Mouse (Mus musculus) heart, postnatal 0 days (tissue): ENCODE data around the gene Avpi1. TPM values are rescaled to one million over a fixed set of nuclear protein-coding genes. Genes with fewer than 3 reads are reported as not detected.
"Not testable (repeated sequence)": the region's sequence is repeated elsewhere in the genome, so short reads cannot be mapped to it uniquely, and the experiment has no call there.

Experiments
- ATAC-seq: fragments of 200-750 bp; cut with Nextera tagmentation; 2 replicates; pipeline ENCODE4 v1.8.0; 2017; ENCODE audit warnings: low read depth, moderate number of reproducible peaks, moderate library complexity; ENCODE audit not compliant: insufficient read depth
- DNase-seq: peaks from one replicate; pipeline ENCODE4 v3.0.0-alpha.2; 2016; ENCODE audit warnings: low spot score
- H3K27ac ChIP-seq: fragments of 300-500 bp; sonication (generic); 2 replicates; pipeline ENCODE4 v1.5.1; 2014; ENCODE audit warnings: low read depth, mild to moderate bottlenecking
- H3K27me3 ChIP-seq: fragments of 300-500 bp; sonication (generic); 2 replicates; pipeline ENCODE4 v1.6.1; 2014; ENCODE audit warnings: low read length, mixed read lengths; ENCODE audit not compliant: control insufficient read depth, insufficient read depth
- H3K36me3 ChIP-seq: fragments of 300-500 bp; sonication (generic); replicated peaks from 2 replicates; pipeline ENCODE4 v1.6.1; 2014; ENCODE audit warnings: low read length, mixed read lengths; ENCODE audit not compliant: control insufficient read depth, insufficient read depth
- H3K4me1 ChIP-seq: fragments of 300-500 bp; sonication (generic); 2 replicates; pipeline ENCODE4 v1.6.1; 2014; ENCODE audit warnings: antibody characterized with exemption; ENCODE audit not compliant: control insufficient read depth, insufficient read depth
- H3K4me2 ChIP-seq: fragments of 300-500 bp; sonication (generic); 2 replicates; pipeline ENCODE4 v1.6.1; 2014; ENCODE audit warnings: low read depth, mild to moderate bottlenecking, low read length, moderate library complexity
- H3K4me3 ChIP-seq: fragments of 300-500 bp; sonication (generic); 2 replicates; pipeline ENCODE4 v1.5.1; 2014; ENCODE audit warnings: low read depth, low read length
- H3K9ac ChIP-seq: fragments of 300-500 bp; sonication (generic); replicated peaks from 2 replicates; pipeline ENCODE4 v1.6.1; 2014; ENCODE audit warnings: low read depth, low read length, mixed read lengths
- H3K9me3 ChIP-seq: fragments of 300-500 bp; sonication (generic); replicated peaks from 2 replicates; pipeline ENCODE4 v1.6.1; 2016; ENCODE audit warnings: low read length; ENCODE audit not compliant: control insufficient read depth
- CTCF ChIP-seq: IDR thresholded peaks from 2 replicates; pipeline ENCODE4 v1.5.1; 2016; ENCODE audit warnings: antibody characterized with exemption, control low read depth, low read depth
- EP300 ChIP-seq: IDR thresholded peaks from 2 replicates; pipeline ENCODE4 v1.6.1; 2016; ENCODE audit warnings: antibody characterized with exemption, low read depth
- WGBS: fragments of 180-500 bp; shearing (Covaris S2); extraction: QIAGEN DNeasy Blood & Tissue Kit; methylation state at CpG from one replicate; pipeline ENCODE4 v1.1.7; 2014; 5-methylcytosine and 5-hydroxymethylcytosine counted together
- polyA plus RNA-seq: library from polyadenylated mRNA; unstranded; fragments of >200 nt; fragmentation: Nextera tagmentation; extraction: Ambion mirVana; gene quantifications from 2 replicates; pipeline ENCODE4 v1.2.1, GENCODE M21; 2015
- total RNA-seq: library from RNA; depleted of rRNA; stranded (reverse); fragments of >200 nt; gene quantifications from 2 replicates; pipeline ENCODE4 v1.2.3, GENCODE M21; 2014; ENCODE audit warnings: low replicate concordance

Gene Avpi1
- total and polyA plus RNA-seq, 2 experiments from 2014 or later, result 39.9 to 46.0 TPM

- H3K4me3 ChIP-seq, result peak overlapping the region; percentile 90
- H3K27ac ChIP-seq, result peak overlapping the region; percentile 93
- ATAC-seq (peak; percentile 43), DNase-seq (peak; percentile 30)
- peak overlapping the region; percentile 77 for H3K4me2 ChIP-seq
- no peaks in the 10 kb centered on the region for H3K27me3 ChIP-seq
- 0% methylated on average over 49 of the region's 52 CpGs for WGBS
- H3K9ac ChIP-seq, result peak overlapping the region; percentile 90
- H3K36me3 ChIP-seq, result peaks cover 13% of the 10 kb centered on the region
- TF ChIP-seq EP300 (no peak), CTCF (no peak)
- no peaks in the 10 kb centered on the region for H3K9me3 ChIP-seq
- H3K4me1 ChIP-seq, result peaks cover 16% of the 10 kb centered on the region
Observed at GRCm38 (mm10) chr19:42090637-42091141, 38.2 kb downstream of the Avpi1 start.

DNA sequence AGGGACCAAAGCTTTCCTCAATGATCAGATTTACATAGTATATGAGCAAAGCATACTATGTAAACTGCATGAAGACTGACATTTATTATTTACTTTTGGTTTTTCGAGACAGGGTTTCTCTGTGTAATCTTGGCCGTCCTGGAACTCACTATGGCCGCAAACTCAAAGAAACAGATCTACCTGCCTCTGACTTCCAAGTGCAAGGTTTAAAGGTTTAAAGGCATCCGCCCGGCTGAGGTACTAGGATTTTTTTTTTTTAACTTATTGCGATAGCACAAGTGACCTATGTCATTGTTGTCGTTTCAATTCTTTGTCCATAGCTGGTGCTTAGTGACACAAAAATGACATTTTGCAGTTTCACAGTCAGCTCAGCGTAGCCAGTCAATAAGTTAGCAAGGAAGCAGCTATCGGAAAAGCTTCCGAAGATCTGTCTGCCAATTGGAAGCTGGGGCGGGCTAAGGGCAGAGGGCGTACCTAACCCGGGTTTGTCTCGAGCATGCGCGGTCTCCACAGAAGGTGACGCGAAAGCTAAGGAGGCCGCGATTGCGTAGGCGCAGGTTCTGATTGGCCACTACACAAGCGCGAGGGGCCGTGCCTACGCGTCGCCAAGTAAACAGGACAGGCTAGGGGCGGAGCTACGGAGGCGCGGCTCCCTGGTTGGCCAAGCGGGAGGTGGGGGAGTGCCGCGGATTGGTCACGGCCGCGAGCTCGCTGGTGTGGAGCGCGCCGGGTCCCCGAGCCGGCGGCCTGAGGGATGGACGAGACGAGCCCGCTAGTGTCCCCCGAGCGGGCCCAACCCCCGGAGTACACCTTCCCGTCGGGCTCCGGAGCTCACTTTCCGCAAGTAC, 38.9 kb downstream of the Avpi1 start, which contains the start of gene Pi4k2a:
Pi4k2a (plus strand) TSS at position 723 of the 848 bp plus-strand sequence.
- under 1% methylated on average over 51 of the region's 55 CpGs for WGBS
- Histone ChIP-seq H3K4me3 (peak within 1 kb of the TSS; percentile 90), H3K4me1 (peaks cover 16% of the 10 kb centered on the region), H3K36me3 (peaks cover 10% of the 10 kb centered on the region), H3K9me3 (no peaks in the 10 kb centered on the region), H3K4me2 (peak within 1 kb of the TSS; percentile 77), H3K9ac (peak within 1 kb of the TSS; percentile 90), H3K27ac (peak within 1 kb of the TSS; percentile 93), H3K27me3 (no peaks in the 10 kb centered on the region)
- 0 out of 2 replicates have a peak, but pooled peaks have one; percentile 16 for TF ChIP-seq EP300
- TF ChIP-seq CTCF, result no peak
- peak; percentile 99 for ATAC-seq
- DNase-seq, result peak; percentile 99

DNA sequence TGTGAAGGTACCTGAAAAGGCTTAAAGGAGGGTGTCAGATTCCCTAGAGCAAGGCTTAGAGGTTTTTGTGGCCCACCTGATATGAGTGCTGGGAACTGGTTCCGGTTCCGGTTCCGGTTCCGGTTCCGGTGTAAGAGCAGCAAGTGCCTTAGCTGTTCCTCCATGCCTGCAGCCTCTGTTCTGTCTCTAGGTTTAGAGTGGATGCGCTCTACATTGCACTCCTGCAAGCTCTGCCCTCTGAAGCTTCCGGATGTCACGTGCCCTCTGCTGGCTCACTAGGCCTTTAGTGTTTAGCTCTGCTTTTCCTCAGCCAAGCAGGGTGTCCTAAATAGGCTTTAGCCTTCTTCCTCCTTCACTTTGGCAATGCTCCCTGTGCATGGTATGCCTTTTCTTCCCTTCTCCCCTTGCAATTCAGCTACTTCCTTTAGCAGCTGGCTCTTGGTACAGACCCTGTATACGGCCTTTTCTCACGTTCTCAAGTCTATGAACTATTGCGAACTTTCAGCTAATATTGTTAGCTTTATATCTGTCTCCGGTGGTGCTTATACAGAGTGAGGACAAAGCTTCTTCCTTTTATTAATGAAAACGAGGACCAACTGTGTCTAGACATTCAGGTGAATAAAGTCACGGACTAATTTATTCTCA, 39.6 kb downstream of the Avpi1 start:
- DNase-seq (peak; percentile 63), ATAC-seq (no peak)
- no peaks in the 10 kb centered on the region for H3K27me3 ChIP-seq
- peaks cover 5% of the 10 kb centered on the region for H3K36me3 ChIP-seq
- TF ChIP-seq EP300 (no peak; the same call in 1 of the 2 replicates), CTCF (no peak)
- H3K9me3 ChIP-seq, result no peaks in the 10 kb centered on the region
- 0 out of 2 replicates have a peak overlapping the region, but pooled peaks have one; percentile 41 for H3K9ac ChIP-seq
- peak overlapping the region; percentile 66 for H3K4me2 ChIP-seq
- peaks cover 16% of the 10 kb centered on the region for H3K4me1 ChIP-seq
- peak overlapping the region; percentile 85 for H3K27ac ChIP-seq
- H3K4me3 ChIP-seq, result peak overlapping the region; percentile 90
- 23% methylated on average over 14 of the region's 14 CpGs for WGBS

GRCm38 (mm10) chr19:42086166-42086565, 42.7 kb downstream of the Avpi1 start, which contains the start of gene Morn4:
Gene Morn4, minus strand, starts transcription at chr19:42086357.
- under 1% methylated on average over 20 of the region's 21 CpGs for WGBS
- DNase-seq (peak; percentile 81), ATAC-seq (peak; percentile 34)
- H3K4me1 ChIP-seq, result peaks cover 12% of the 10 kb centered on the region
- peak within 1 kb of the TSS; percentile 75 for H3K4me2 ChIP-seq
- 0 out of 2 replicates have a peak within 1 kb of the TSS, but pooled peaks have one; percentile 18 for H3K9ac ChIP-seq
- peak within 1 kb of the TSS; percentile 55 for H3K4me3 ChIP-seq
- TF ChIP-seq EP300 (no peak), CTCF (no peak)
- H3K27me3 ChIP-seq, result no peaks in the 10 kb centered on the region
- no peaks in the 10 kb centered on the region for H3K9me3 ChIP-seq
- H3K27ac ChIP-seq, result no peak within 1 kb of the TSS
- no peaks in the 10 kb centered on the region for H3K36me3 ChIP-seq

- DNase-seq (no peak), ATAC-seq (no peak)
- H3K9ac ChIP-seq, result 0 out of 2 replicates have a peak overlapping the region, but pooled peaks have one; percentile 18
- TF ChIP-seq EP300, result no peak
- TF ChIP-seq CTCF, result no peak
- H3K36me3 ChIP-seq, result no peaks in the 10 kb centered on the region
- no peaks in the 10 kb centered on the region for H3K27me3 ChIP-seq
- no peaks in the 10 kb centered on the region for H3K9me3 ChIP-seq
- WGBS, result 6% methylated on average over 10 of the region's 10 CpGs
- H3K4me1 ChIP-seq, result peaks cover 10% of the 10 kb centered on the region
- peak overlapping the region; percentile 75 for H3K4me2 ChIP-seq
- H3K4me3 ChIP-seq, result peak overlapping the region; percentile 55
- H3K27ac ChIP-seq, result no peak overlapping the region
Observed at GRCm38 (mm10) chr19:42085690-42086089, 43.2 kb downstream of the Avpi1 start.

DNA sequence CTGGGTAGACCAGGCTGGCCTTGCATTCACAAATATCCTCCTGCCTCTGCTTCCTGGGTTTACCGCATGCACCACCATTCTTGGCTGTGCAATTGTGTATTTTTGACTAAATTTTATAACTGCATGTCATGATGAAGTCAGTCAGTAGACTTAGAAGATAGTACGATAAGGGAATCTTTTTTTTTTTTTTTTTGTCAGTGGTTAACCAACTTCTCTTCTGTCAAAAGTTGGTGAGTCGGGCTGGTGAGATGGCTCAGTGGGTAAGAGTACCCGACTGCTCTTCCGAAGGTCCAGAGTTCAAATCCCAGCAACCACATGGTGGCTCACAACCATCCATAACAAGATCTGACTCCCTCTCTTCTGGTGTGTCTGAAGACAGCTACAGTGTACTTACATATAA, 47.2 kb downstream of the Avpi1 start:
- H3K4me2 ChIP-seq, H3K9me3 ChIP-seq, H3K36me3 ChIP-seq, H3K27ac ChIP-seq, H3K4me3 ChIP-seq, ATAC-seq, H3K9ac ChIP-seq, H3K4me1 ChIP-seq, DNase-seq, H3K27me3 ChIP-seq: not testable (repeated sequence)
- 86% methylated on average over 5 of the region's 5 CpGs for WGBS
